Mouse (Mus musculus) liver, adult (tissue): Measurements from ENCODE around the gene Gpr19.

Experiments used
- GATA4 ChIP-seq: IDR thresholded peaks from 2 replicates; pipeline ENCODE4 v1.6.1; 2014; ENCODE audit warnings: mild to moderate bottlenecking, low read length; ENCODE audit not compliant: insufficient replicate concordance

Gene Gpr19

DNA sequence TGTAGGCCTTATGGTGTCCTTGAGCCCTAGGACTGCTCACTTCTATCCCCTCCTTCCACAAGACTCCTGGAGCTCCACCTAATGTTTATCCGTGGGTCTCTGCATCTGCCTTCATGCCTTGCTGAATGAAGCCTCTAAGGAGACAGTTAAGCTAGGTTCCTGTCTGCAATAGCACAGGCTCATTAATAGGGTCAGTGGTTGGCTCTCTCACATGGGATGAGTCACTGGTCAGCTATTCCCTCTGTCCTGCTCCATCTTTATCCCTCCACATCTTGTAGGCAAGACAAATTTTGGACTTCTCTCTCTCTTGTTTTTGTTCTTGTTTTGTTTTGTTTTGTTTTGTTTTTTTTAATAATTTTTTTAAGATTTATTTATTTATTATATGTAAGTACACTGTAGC, 7.4 kb upstream of the Gpr19 start:
- no peak for TF ChIP-seq GATA4

DNA sequence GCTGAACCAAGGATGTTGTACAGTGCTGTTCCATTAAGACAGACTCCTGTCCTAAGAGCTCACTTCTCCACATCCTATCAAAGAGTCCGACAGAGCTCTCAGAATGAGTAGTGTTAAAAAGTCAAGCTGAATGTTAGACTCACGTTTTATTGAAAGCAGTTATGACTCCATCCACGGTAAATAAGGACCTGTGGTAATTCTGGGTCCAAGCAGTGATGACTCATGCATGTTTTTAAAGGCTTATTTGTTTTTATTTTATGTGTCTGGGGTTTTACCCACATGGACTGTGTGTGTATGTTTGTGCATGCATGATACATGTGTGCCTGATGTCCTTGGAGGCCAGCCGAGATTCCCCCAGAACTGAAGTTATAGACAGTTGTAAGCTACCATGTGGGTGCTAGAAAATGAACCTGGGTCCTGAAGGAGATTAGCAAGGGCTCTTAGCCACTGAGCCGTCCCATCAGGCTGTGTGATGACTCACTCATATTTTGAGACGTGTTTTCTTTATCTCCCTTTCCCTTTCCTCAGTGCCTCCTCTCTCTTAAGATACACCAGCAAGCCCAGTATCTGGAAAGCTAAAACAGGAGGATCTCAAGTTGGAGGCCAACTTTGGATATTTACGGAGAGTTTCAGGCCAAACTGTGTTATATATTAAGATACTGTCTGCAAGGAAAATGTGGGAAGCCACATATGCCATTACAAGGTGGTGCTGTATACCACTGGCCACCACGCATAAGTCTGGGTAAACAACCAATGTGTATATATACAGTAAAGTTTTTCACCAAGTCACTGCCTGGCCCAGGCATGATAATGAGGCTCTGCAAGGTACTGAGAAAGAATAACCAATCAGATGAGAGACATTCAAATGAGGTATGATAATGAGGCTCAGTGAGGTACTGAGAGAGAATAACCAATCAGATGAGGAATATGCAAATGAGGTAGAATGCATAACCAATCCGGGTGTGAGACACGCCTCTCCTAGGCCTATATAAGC, 5.8 kb upstream of the Gpr19 start:
- no peak for TF ChIP-seq GATA4

DNA sequence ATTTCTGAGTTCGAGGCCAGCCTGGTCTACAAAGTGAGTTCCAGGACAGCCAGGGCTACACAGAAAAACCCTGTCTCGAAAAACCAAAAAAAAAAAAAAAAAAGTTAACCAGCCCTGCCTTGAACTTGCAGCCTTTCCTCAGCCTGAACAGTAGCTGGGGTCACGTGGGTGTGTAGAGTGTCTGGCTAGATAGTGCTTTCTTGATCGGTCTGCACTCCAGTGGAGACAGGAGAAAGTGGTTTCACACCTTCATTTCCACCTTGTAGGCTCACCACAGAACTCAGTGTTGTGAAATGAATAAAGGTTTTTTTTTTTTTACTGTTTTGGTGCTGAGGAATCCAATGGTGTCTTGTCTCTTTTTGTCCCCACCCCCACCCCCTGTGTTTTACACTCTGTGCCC, 5.0 kb upstream of the Gpr19 start:
- TF ChIP-seq GATA4: no peak

DNA sequence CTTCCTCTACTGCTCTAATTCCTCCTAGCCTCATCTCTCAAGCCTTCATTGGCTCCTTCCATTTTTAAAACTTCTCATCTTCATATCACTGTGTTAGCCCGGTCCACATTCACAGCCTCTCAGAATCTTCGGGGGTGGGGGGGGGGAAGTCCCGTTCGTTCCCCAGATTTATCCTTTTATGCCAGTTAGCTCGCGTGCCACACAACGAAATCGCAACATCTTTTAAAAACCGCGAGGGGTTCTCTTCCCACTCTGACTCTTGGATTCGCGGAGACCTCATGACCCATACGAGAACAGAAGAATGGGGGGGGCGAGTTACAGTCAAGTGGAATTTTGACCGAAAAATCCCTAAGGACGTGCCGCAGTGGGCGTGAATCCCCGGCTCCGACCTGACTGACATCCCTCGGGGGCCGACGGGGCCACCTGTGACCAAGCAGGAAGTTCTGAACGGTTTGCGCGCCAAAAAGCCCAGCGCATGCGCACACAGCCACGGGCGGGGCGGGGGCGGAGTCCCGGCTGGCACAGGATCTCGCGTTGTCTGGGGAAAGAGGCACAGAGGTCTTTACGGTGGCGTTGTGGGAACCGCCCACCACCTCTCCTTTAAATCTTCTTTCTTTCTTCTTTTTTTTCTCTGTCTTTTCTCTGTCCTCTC, 809 bp downstream of the Gpr19 start:
- peak; percentile 42; the same call in 1 of the 2 replicates for TF ChIP-seq GATA4

DNA sequence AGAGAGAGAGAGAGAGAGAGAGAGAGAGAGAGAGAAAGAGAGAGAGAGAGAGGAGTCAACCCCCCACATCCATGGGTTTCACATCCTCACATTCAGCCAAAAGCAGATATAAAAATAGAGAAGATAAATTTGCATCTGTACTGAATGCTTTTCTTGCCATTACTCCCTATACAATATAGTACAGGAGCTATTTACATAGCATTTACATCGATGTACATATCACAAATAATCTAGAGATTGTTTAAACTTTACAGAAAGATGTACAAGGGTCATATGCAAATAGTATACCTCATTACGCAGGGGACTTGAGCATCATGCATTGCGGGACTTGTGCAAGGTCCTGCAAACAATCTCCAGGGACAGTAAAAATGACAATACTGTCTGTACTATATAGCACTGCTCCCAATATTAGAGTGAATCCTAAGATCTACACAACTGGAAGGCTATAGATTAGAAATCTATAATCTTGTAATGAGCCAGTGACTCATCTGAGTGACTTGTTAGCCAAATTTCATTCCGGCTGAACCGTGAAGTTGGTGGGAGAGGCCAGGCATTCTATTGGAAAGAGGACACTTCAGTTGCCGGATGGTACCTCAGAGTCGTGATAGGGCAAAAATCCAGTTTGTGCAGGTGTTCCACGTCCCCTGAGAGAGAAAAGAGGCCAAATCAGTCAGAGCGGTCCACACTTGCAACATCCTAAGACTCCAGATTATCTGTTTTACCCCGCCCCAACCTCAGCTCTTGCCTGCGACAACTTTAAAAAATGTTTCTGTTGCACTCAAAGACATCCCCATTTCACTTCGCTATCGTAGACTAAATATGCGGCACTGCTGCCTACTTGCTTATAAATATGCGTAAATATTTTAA, 1.6 kb downstream of the Gpr19 start:
- TF ChIP-seq GATA4: no peak

DNA sequence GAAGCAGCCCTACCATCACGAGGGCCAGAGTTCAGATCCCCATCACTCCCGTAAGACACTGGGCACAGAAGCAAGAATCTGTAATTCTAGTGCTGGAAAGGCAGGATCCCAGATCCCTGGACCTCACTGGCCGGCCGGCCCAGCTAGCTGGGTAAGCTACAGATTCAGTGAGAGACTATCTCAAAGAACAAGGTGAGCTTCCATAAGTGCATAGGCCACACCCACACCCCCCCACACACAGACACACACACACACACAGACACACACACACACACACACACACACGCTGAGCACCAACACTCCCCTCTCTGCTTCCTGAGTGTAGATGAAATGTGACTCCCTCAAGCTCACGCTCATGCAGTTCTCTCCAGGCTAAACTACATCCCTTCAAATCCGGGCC, 7.9 kb downstream of the Gpr19 start:
- TF ChIP-seq GATA4: no peak

DNA sequence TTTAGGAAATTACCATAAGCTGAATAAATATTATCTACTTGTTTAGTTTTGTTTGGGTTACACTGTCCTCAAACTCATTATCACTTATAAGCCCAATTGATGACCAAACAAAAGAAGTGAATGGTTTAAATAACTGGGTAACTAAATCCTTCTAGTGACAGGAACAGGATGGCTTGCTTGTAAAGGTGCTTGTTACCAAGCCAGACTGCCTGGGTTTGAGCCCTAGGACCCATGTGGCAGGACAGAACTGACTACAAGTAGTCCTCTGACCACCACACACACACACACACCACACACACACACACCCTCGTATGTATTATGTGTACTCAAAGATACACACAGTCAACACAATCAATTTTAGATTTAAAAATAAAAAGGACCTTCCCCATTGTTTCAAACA, 8.6 kb downstream of the Gpr19 start:
- TF ChIP-seq GATA4: no peak

DNA sequence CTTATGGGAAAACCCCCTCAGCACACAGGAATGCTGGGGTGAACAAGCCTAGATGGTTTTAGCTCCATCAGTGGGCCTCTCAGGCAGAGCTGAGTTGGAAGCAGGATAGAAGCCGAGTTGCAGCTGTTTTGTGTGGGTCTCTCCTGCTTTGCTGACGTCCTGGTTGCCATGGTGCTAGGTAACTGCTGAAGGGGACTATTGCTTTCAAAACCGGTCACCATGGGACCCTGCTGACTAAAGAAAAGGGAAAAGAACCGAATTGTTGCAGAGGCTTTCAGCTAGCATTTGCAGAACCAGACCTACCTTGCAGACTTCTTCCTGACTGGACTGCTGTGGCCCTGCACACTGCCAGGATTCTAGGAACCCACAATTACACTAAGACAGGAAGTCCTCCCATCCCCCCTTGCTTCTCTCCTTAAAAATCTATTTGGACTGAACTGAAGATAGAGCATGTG, 9.8 kb downstream of the Gpr19 start:
- no peak for TF ChIP-seq GATA4

DNA sequence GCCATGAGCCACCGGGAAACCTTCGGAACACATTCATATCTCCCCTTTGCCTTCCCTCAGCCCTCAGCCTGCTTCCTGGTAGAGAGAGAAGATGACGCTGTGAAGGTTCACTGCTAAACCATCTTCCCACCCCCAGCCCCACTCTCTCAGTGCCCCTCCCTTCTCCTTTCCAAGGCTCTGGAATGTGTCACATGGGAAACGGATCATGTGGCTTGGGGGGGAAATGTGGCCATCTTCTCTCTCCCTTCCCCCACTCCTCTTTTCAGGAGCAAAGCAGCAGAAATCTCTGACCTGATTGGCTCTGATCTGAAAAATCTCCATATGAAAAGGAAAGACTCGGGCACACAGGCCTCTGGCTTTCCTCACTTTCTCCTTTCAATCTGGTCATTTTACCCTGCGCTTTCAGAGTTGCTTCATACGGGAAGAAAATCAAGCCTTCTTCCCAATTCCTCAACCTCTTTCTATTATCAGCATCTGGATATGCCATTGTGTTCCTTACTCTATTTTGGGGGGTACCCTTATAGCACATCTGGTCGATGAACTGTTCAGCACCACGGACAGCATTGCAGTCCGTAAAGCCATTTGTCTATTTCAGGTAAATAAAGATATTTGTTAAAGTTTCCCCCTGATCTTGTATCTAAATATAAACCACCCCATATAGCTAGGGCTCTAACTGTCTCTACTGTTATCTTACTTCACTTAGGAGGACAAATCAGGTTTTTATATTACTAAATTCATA, 10.5 kb downstream of the Gpr19 start:
- TF ChIP-seq GATA4: no peak

DNA sequence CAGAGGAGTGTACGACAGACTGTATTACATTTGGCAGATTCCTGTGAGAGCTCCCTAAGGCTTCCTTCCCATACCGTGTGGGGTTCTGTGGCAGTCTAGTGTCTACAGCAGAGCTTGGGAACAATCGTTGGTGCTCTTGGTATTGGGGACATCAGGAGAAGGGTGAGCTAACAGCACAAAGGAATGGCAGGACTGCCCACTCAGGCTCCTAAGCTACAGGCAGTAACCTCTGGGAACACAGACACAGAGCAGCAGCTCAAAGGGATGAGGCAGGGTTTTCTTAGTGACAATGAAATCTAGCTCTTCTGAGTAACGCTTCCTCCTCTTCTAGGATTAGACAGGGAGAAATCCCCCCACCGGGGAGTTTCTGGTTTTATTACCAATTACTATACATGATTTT, 11.4 kb downstream of the Gpr19 start:
- TF ChIP-seq GATA4: no peak

DNA sequence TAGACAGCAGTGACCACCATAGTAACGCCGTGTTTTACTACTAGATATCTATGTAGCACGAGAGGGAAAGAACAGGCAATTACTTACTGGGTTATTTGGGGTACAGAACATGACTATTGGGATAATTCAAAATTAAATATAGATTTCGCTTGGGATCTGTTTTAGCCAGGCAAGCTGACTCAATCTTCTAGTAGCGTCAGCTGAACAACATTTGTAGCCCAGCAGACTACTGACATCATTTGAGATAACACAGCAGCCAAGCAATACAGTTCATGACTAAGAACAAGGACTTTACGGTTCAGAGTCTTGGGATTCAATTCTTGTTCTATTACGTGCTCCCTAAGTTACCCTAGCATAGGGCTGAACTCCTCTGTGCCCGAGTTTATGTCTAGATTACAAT, 11.9 kb downstream of the Gpr19 start:
- no peak for TF ChIP-seq GATA4

DNA sequence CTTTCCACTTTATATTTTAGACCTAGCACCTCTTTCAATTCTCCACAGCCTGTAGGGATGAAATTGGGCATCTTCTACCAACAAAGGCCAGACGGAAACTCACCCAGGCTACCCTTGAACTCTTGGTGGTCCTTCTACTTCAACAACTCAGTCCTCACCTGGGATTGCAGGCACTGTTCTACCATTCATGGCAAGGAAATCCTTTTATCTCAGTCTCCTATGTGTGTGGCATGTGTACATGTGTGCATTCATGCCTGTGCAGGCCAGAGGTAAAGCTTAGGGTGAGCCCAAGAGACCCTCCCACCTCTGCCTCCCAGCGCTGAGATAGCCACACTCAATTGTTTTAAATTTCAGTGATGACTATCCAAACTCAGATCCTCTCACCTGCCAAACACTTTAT, 12.9 kb downstream of the Gpr19 start:
- TF ChIP-seq GATA4: no peak

DNA sequence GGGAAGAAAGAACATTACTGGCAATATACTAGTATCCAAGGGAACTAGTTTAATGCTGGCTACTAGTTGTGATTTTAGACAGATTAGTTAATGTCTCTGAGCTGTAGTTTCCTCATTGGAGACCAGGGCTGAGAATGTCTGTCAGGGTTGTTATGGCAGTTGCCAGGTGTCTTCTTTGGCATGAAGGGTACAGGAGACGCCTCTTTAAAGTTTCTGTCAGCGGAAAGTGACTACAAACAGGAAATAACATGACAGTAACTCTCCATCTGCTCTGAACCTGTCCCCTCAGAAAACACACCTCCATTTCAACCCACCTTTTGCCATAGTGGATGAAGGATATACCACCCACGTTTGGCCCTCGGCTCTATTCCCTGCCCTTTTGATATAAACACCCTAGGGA, 14.7 kb downstream of the Gpr19 start:
- TF ChIP-seq GATA4: no peak

DNA sequence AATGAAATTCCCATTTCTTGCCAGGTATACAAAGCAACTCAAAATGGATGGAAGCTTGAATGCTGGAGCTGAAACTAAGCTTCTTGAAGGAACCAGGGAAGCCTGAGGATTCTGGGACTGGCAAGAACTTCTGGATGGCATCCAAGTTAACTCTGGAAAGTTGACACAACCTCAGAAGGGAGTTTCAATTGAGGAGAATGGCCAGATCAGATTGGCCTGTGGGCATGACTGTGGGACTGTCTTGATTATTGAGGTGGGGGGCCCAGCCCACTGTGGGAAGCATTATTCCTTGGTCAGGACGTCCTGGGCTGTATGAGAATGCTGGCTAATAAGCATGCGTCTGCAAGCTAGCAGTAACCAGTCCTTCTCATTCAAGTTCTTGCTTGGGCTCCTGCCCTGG, 18.3 kb downstream of the Gpr19 start:
- no peak for TF ChIP-seq GATA4

DNA sequence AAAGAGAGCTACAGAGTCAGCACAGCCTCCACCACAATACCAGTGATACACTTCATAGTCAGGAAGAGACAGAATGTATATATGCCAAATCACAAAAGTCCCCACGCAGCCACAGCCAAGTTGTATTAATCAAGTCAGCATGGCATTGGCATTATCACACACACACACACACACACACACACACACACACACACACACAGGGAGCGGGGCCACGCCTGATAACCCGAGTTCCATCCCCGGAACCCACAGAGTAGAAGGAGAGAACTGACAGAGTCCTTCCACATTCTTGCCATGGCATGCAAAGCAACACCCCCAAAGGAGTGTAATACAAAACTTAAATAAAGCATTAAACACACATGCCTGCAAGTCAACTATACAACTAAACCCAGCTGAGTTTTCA, 18.8 kb downstream of the Gpr19 start:
- no peak for TF ChIP-seq GATA4
